Mouse (Mus musculus): Measurements from ENCODE around the gene Dhrs13.

Dhrs13 gene

DNA sequence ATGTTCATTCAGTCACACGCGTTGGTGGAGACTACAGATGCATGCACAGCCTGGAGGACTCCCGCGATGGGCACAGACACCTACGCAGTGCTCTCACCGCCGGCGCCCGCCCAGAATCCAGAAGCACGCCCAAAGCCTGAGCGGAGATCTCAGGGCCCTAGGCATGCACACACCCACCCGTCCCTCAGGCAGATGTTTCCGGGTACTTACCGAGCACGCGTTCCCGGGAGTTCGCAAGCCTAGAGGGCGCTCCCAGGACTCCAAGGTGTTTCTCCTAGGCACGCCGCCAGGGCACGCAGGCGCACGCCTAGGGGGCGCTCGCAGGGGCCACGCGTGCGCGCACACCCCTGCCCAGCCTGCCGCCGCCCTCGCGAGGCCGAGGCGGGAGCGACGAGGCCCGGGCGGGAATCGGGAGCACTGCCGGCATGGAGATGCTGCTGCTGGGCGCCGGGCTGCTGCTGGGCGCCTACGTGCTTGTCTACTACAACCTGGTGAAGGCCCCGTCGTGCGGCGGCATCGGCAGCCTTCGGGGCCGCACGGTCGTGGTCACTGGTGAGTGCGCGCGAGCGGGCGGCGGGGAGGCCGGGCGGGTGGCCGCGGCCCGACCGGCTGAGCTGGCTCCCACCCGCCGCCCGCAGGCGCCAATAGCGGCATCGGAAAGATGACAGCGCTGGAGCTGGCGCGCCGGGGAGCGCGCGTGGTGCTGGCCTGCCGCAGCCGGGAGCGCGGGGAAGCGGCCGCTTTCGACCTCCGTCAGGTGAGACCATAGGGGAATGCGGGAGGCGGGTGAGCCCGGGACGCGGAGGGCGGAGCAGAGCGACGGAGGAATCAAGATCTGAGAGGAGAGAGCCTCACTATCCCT is at the start of gene Dhrs13:
Dhrs13 (plus strand) TSS at position 334 of the 862 bp plus-strand sequence.
- peak; percentile 93 for DNase-seq (ENCODE audit: low read depth, low spot score)

DNA sequence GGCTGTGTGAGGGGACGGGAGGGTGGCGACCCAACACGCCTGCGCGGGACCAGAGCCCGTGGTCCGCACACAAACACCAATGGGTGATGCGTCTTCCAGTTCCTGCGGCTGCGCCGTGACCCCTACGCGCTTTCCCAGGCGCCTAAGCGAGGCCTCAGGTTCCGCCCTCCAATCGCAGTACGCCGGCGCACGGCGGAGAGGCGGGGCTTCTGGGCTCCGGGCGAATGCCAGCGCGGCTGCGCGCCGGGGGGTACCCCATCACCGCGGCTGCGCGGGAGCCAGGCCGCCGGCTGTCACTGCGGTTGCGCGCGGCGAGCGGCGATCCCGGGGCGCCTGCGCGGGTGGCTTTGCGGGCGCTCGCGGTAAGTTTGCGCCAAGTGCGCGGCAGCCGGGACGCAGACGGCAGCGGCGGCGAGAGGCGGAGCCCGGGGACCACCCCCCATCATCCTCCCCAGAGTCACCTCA is 49.6 kb upstream of the Dhrs13 start, which contains the start of gene Phf12:
Phf12 (plus strand) TSS at position 314 of the 465 bp plus-strand sequence.
- peak; percentile 100 for DNase-seq (ENCODE audit: low read depth, low spot score)

DNA sequence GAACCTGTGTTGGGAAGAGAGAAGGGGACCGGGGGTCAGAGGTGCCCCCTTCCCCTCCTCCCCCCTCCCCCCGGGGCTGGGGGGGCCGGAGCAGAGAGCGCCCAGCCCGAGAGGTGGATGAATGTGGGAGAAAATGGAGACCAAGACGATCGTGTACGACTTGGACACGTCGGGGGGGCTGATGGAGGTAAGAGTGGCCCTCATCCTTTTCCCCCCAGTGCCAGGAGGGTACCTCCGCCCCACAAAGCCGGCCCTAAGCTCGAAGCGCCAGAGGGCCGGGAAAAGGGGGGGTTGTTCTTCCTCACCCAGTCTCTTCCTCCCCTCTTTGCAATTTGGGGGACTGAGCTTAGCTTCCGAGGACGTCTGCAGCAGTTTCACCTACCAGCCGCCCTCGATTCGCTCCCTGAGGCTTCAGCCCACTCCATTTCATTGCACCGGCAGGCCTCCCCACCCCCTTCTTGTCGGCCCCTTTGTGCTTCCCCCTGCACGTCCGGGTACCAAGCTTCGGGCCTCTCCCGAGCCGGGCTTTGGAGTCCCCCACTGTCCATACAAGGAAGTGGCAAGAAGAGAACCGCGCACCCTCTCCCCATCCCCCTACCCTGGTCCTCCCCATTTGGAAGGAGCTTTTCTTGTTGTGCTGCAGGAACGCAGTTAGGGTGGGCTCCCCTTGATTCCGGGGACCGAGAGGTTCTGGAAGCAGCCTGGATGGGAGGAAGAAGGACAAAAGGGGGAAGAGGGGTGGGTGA is 48.7 kb upstream of the Dhrs13 start:
- peak; percentile 87 for DNase-seq (ENCODE audit: low read depth, low spot score)

DNA sequence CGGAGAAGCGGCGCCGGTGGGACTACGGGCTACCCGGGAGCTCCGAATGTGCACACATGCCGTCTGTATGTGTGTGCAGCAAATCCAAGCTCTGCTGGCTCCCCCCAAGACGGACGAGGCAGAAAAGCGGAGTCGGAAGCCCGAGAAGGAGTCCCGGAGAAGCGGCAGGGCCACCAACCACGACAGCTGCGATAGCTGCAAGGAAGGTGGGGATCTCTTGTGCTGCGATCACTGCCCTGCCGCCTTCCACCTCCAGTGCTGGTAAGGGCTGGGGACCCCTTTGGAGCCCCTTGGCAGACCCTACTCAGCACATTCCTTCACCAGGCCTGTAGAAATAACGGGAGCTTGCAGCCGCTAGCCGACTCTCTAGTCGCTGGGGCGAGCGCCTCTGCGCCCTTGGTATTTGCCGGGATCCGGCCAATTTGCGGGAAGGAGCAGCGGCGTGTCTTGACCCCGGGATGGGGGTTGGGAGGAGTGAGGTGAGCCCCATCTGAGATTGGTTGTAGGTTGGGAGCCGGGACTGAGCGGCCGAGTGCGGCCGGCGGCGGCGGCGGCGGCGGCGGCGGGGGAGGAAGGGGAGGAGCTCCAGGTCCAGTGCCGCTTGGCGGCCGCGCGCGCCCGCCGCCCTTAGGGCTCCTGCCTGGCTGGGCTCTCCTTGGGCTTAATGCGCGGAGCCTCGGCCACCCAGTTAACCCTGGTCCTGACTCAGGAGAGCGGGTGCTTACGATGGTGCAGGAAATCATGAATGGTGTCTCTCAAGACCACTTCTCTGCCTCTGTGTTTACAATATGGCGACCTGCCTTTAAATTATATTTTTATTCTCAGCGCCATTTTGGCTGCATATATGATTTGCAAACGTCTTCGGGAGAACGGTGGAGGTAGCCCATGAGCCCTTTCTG is 47.9 kb upstream of the Dhrs13 start:
- DNase-seq (ENCODE audit: low read depth, low spot score) = peak; percentile 88

GRCm38 (mm10) chr11:77984836-77985231 is 47.2 kb upstream of the Dhrs13 start:
- DNase-seq (ENCODE audit: low read depth, low spot score) = no peak

- DNase-seq (ENCODE audit: low read depth, low spot score) = no peak
These were observed 46.5 kb upstream of the Dhrs13 start for GRCm38 (mm10) chr11:77985541-77986065.

DNA sequence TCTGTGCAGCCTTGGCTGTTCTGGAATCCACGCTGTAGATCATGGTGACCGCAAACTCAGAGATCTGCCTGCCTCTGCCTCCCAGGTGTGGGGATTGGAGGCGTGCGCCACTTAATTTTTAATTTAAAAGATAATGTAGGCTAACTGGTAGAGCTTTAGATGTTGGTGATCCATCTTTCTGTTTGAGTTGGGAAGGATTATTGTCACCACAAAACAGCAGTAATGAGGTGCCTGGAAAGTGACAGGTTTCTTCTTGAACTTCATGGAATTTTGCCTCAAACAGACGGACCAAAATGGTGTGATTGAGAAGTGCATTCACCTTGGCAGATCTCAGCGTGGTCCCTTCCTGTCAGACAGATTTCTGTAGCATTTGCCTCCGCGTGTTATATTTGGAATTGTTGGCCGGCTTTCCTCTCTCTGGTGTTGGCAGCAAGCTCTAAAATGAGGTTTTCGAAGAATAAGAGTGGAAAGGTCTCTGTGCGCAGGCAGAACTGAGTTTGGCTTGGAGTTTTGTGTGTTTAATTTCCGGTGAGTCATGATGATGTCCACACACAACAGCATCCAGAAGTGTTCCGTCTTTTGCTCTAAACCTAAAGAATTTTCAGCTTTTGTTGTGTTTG is 42.9 kb upstream of the Dhrs13 start:
- no peak for DNase-seq (ENCODE audit: low read depth, low spot score)

- DNase-seq (ENCODE audit: low read depth, low spot score) = no peak
These were observed 36.5 kb upstream of the Dhrs13 start for GRCm38 (mm10) chr11:77995556-77995955.

GRCm38 (mm10) chr11:78006446-78006845 is 25.6 kb upstream of the Dhrs13 start:
- no peak for DNase-seq (ENCODE audit: low read depth, low spot score)

DNA sequence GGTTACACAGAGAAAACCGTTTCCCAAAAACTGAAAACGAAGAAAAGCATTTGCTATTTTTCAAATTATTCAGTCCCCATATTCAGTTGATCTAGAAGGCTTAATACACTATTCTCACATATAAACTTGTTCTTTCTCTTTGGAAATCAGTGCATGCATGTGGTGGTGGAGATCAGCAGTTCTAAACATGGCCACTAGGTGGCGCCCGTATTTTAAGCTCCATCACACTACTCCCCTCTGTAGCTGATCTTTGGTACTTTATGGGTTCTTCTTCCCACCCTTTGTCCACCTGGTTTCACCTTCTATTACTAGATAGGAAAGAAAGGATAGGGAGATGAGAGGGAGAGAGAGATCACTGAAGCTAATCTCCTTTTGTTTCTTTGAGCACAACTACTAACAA is 12.4 kb upstream of the Dhrs13 start:
- peak; percentile 74 for DNase-seq (ENCODE audit: low read depth, low spot score)

- peak; percentile 28 for DNase-seq (ENCODE audit: low read depth, low spot score)
These were observed 8.5 kb upstream of the Dhrs13 start for GRCm38 (mm10) chr11:78023607-78024006.

GRCm38 (mm10) chr11:78029240-78029639 is 2.8 kb upstream of the Dhrs13 start:
- no peak for DNase-seq (ENCODE audit: low read depth, low spot score)

GRCm38 (mm10) chr11:78030600-78030999 is 1.5 kb upstream of the Dhrs13 start:
- no peak for DNase-seq (ENCODE audit: low read depth, low spot score)

DNA sequence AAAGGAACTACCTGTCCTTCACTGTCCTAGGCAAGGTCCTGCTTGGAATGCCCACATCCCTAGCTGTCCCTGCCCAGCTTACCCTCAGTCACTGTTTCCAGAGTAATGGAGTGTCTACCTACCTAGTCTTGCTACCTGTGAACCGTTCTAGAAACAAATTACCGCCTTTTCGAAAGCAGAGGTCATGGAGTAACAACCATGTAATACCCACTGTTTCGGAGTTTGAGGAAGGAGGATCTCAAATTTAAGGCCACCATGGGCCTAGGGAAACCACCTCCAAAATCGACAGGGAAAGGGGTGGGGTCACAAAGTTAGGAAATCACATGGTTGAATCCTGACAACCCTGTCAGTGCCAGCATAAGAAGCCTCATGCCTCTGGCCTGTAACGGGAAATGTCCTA is 691 bp upstream of the Dhrs13 start:
- DNase-seq (ENCODE audit: low read depth, low spot score) = no peak

- no peak for DNase-seq (ENCODE audit: low read depth, low spot score)
These were observed 722 bp downstream of the Dhrs13 start for GRCm38 (mm10) chr11:78032809-78033195.

DNA sequence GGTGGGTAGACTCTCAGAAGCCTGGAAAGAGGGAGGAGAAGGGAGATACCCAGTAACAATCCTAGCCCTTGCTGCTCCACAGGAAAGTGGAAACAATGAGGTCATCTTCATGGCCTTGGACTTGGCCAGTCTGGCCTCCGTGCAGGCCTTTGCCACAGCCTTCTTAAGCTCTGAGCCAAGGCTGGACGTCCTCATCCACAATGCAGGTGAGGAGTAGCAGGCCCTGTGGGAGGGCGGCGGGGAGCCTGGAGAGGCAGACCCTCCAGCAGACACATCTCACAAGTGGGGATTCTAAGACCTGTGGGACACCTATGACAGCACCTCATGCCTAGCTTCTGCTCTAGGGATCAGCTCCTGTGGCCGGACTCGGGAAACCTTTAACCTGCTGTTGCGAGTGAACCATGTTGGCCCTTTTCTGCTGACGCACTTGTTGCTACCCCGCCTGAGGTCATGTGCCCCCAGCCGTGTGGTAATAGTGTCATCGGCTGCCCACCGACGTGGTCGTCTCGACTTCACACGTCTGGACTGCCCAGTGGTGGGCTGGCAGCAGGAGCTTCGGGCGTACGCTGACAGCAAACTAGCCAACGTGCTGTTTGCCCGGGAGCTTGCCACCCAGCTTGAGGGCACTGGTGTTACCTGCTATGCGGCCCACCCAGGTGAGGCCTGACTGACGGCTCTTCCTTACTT is 2.0 kb downstream of the Dhrs13 start:
- no peak for DNase-seq (ENCODE audit: low read depth, low spot score)

GRCm38 (mm10) chr11:78036791-78037190 is 4.7 kb downstream of the Dhrs13 start:
- no peak for DNase-seq (ENCODE audit: low read depth, low spot score)

DNA sequence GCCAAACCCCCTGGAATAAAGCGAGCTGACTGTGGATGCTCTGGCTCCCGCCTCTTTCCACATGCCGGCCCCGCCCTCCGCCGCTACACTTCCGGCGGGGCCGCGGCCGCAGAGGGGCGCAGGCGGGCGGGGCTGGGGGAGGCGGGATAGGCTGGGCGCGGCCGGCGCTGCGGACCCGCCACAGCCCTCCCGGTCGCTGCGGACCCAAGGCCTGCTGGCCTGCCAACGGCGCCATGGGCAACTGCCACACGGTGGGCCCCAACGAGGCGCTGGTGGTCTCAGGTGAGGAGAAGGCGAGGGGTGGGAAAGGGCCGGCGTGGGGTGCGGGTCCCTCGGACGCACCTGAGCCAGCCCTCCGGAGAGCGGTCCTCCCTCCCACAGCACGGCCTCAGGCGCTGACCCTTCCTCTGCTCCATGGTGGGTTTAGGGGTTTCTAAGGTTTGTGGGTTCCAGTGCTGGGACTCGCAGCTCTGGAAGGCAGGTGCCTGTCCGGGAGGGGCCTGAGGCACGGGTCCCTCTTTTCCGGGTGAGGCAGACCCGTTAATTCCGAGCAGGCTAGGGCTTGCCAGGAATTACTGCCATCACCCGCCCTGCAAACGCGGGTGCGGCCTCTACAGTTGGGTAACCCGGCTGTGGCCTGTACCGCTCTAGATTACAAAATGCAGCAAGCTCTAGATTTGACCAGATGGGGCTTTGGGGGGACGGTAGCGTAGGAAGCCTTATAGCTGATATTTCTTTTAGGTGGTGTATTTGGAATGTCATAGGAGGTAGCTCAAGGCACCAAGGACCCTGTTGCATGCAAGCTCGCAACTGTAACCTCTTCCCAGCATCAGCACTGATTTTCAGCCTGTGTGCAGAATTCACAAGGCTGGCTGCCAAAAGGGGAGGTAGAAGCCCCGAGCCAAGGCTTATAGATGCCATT is 6.0 kb downstream of the Dhrs13 start, which contains the start of gene Flot2:
Flot2 (plus strand) TSS at position 101 of the 922 bp plus-strand sequence.
- peak; percentile 49 for DNase-seq (ENCODE audit: low read depth, low spot score)

DNA sequence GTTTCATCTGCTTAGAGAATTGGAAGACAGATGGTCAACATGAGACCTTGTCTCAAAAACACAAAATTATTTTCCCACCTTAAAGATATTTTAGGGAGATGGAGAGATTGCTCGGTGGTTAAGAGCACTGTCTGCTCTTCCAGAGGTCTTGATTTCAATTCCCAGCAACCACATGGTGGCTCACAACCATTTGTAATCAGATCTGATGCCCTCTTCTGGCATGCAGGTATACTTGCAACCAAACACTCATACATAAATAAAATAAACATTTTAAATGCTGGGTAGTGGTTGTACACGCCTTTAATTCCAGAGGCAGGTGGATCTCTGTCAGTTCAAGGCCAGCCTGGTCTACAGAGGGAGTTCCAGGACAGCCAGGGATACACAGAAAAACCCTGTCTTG is 8.8 kb downstream of the Dhrs13 start:
- peak; percentile 23 for DNase-seq (ENCODE audit: low read depth, low spot score)

Data from A20 (cell line).